Mouse (Mus musculus): ENCODE measurements around the gene Hoxa2.

Gene Hoxa2

DNA sequence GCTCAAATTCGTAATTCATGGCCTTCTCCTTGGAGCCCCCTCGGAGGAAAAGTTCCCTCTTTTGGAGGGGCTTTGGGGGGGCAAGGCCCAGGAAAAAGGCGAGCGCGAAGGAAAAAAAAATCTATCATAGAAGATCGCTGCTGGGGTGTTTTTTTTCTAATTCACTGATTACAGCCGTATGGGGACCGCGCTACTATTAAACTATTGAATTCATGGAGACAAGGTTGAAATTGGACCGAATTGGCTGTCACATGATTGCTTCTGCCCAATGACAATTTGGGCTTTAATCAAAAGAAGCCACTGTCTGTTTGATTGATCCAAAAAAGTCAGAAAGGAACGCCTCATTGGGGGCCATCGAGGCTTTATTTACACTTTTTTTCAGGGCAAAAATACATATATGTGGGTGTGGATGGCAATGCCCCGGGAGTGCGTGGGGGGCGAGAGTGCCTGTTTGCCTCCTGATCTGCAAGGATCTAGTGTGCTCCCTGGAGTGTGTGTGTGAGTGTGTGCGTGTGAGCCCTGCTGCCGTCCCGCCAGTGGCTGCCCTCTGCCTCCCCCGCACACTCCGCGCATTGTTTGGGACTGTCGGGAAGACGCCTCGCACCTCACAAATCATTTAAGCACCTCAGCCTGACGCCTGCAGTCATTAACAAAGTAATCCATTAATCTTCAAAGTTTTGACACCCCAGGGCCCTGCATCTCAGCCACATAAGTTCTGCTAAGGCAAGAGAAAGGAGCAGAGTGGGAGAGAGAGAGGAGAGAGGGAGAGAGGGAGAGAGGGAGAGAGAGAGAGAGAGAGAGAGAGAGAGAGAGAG is at the start of gene Hoxa2:
Gene Hoxa2 (minus strand): TSS at position 206 of the 815 bp plus-strand sequence.
- peak; percentile 3 for DNase-seq

- no peak for DNase-seq
Measured at GRCm38 (mm10) chr6:52214271-52214670, 49.6 kb upstream of the Hoxa2 start.

- DNase-seq: no peak
Measured at GRCm38 (mm10) chr6:52213119-52213986, 48.7 kb upstream of the Hoxa2 start, which contains the start of the genes Hoxa3 and Gm28308. TSS of gene Hoxa3 (minus strand) at chr6:52213336. TSS of gene Gm28308 (minus strand) at chr6:52213339.

GRCm38 (mm10) chr6:52212556-52213118 is 48.0 kb upstream of the Hoxa2 start:
- no peak for DNase-seq

DNA sequence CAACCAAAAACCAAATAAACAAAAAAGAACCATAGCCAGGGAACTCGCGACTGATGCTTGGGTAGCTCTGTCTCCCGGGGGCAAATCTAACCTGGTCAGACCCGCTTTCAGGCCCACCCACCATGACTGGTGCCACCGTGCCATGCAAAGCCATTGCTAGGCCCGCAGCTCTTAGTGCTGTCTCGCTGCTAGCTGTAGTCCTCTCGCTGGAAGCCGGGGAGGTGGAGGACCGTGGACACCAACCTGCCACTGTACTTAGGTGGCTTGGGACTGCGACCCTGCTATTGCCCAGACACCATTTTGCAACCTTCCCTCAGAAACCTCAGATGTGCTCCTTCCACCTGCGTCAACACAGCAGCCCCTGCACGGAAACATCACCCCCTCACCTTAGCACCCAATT is 47.3 kb upstream of the Hoxa2 start:
- no peak for DNase-seq

DNA sequence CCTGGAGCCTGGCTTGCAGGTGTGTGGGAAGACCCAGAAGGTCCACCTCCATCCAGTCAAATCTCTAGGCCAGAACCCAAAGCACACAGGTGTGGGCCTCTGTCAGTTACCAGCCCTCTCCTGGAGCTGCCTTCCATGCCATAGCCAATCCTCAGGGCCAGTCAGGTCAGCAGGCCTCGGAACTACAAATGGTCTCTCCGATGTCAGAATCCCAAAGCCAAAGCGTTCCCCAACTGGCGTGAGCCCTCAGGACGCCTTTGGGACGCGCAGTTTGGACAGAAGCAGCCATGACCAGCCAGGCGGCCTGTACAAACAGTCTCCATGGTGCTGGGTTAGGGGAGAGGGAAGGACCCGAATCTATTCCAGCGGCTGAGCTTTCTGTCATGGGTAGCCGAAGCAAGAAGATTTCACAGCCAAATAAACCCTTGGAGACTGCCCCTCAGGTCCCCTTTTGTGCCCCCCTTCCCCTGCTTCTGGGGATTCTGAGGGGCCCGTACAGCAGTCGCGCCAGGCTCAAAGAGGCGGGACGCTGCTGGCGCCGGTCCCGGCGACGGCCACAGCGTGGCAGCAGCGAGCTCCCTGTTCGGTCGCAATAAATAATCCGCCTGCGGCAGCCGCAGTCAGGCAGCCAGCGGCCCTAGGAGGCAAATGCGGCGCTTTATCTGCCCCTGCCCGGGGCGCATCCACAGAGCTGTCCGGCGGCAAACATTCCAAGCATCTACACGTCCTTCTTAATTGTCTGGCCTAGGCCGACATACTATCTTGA is 46.7 kb upstream of the Hoxa2 start:
- no peak for DNase-seq

DNA sequence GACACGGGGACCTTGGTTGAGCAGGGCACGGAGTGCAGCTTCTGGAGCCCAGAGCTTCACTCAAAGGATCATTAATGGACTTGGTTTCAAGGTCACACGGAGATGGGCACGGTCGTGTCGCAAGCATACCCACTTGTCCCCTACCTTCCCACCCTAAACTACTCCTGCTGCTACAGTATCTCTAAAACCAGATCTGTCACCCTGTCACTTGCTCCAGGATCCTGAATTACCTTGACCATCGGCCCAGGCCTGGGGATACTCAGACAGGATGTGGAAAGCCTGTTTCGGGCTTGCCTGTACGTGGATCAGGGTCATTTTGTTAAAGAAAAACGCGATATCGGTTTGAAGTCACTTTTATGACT is 45.0 kb upstream of the Hoxa2 start:
- no peak for DNase-seq

GRCm38 (mm10) chr6:52208868-52209684 is 44.4 kb upstream of the Hoxa2 start:
- no peak for DNase-seq

- no peak for DNase-seq
Measured at GRCm38 (mm10) chr6:52208072-52208867, 43.6 kb upstream of the Hoxa2 start, which contains the start of gene Hoxa6. TSS of gene Hoxa6 (minus strand) at chr6:52208722.

DNA sequence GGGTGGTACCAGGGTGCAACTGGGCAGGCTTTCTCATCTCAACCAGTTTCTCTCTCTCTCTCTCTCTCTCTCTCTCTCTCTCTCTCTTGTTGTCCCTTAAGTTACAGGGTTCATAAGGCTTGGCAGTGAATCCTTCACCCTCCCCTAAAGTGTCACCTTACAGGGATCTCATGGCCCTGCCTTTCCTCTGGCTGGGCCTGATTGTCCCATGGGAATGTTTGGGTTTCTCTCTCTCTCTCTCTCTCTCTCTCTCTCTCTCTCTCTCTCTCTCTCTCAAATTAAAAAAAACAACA is 43.0 kb upstream of the Hoxa2 start:
- no peak for DNase-seq

- no peak for DNase-seq
Measured at GRCm38 (mm10) chr6:52206882-52207683, 42.5 kb upstream of the Hoxa2 start.

DNA sequence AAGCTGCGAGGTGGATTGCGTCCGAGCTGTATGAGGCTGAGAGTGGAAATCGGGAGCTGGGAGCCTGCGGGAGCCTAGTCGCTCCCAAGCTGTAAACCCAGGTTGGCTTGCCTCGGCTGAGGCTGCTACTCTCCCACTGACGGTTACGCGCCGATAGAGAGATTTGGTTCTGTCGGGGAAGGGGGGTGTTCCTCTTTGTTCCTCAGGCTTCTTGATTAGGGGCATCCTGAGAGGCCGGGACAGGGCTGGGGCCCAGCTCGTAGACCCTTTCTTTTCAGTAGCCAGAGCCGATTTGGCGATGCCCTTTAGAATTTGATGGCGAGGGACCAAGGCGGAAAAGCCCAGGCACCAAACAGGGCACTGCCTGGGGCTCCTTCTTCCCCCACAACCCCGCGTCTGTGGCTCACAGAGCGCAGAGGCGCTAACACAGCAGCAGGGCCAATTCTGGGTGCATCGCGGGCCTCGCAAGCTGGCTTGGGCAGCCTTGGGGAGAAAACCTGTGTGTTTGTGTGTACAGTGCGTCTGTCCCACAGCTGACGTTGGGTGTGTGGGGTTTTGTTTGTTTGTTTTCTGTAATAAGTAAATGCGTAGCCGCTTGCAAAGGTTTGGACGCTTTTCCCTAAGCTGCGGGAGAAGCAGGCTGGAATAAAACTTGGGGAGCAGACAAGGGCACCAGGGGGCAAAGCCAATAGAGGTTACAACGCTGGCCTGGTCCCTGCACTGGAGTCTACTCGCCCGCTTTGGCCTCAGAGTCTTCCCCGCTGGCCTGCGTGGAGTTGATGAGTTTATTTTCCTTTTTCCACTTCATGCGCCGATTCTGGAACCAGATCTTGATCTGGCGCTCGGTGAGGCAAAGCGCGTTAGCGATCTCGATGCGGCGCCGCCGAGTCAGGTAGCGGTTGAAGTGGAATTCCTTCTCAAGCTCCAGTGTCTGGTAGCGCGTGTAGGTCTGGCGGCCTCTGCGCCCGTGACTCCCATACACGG is 41.3 kb upstream of the Hoxa2 start:
- DNase-seq: no peak

DNA sequence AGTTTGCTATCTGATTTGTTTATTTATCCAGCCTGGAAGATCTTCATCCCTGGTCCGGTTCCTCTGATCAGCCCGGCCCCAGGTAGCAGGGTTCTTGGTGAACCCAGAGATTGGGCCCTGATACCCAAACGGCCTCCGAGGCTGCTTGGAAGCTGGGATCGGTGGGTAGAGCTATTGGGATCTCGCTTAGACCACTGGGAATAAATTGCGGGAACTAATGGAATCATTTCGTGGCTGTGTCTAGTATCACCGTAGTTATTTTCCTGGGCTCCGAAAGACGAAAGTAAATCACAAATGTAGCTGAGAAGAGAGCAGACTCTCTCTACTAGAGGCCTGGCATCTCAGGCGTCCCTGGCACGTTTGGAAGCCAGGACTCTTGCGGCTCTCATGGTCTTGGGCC is 40.6 kb upstream of the Hoxa2 start:
- no peak for DNase-seq

- no peak for DNase-seq
Measured at GRCm38 (mm10) chr6:52204050-52204752, 39.6 kb upstream of the Hoxa2 start, which contains the start of gene Hoxa5. TSS of gene Hoxa5 (minus strand) at chr6:52204587.

- no peak for DNase-seq
Measured at GRCm38 (mm10) chr6:52203371-52204049, 38.9 kb upstream of the Hoxa2 start.

- DNase-seq: no peak
Measured at GRCm38 (mm10) chr6:52203121-52203370, 38.4 kb upstream of the Hoxa2 start.

- no peak for DNase-seq
Measured at GRCm38 (mm10) chr6:52202362-52203120, 37.9 kb upstream of the Hoxa2 start.

Data from right cerebral cortex, postnatal 25 days (tissue).